Mouse (Mus musculus) gastrocnemius, postnatal 25 days (tissue): Measurements from ENCODE around the gene Ubox5. TPM values are rescaled to one million over a fixed set of nuclear protein-coding genes. Genes with fewer than 3 reads are reported as not detected.
"Not testable (repeated sequence)": the region's sequence is repeated elsewhere in the genome, so short reads cannot be mapped to it uniquely, and the experiment has no call there.

Source experiments
- DNase-seq: peaks from one replicate; pipeline ENCODE4 v3.0.0; 2022
- total RNA-seq, 2 experiments: library from RNA; stranded (reverse); gene quantifications; 1 replicate in 1 of 2; 2 replicates in 1 of 2; pipeline ENCODE4 v1.2.3; 2021

Ubox5 gene
- total RNA-seq, 2 experiments from 2014 or later, result 3.3 to 3.8 TPM

GRCm38 (mm10) chr2:130577021-130577420 is 52.8 kb downstream of the Ubox5 start:
- DNase-seq, result no peak

GRCm38 (mm10) chr2:130576564-130576963 is 53.3 kb downstream of the Ubox5 start:
- DNase-seq, result not testable (repeated sequence)

- DNase-seq, result no peak
Measured at GRCm38 (mm10) chr2:130575873-130576272, 54.0 kb downstream of the Ubox5 start, which contains the start of gene Oxt. Gene Oxt, plus strand, starts transcription at chr2:130576173.

GRCm38 (mm10) chr2:130574960-130575359 is 54.9 kb downstream of the Ubox5 start:
- DNase-seq, result no peak

GRCm38 (mm10) chr2:130569926-130570325 is 59.9 kb downstream of the Ubox5 start:
- DNase-seq, result no peak

GRCm38 (mm10) chr2:130568921-130569320 is 60.9 kb downstream of the Ubox5 start:
- DNase-seq, result no peak

GRCm38 (mm10) chr2:130564983-130565382 is 64.9 kb downstream of the Ubox5 start:
- no peak for DNase-seq

GRCm38 (mm10) chr2:130564063-130564462 is 65.8 kb downstream of the Ubox5 start:
- DNase-seq, result no peak

- DNase-seq, result peak; percentile 94
Measured at GRCm38 (mm10) chr2:130563212-130564055, 66.4 kb downstream of the Ubox5 start, which contains the start of gene Mrps26. Gene Mrps26, plus strand, starts transcription at chr2:130563742.

- DNase-seq, result no peak
Measured at GRCm38 (mm10) chr2:130558015-130558414, 71.8 kb downstream of the Ubox5 start.

- DNase-seq, result no peak
Measured at GRCm38 (mm10) chr2:130557462-130557861, 72.4 kb downstream of the Ubox5 start.

- no peak for DNase-seq
Measured at GRCm38 (mm10) chr2:130556292-130556691, 73.5 kb downstream of the Ubox5 start.

- DNase-seq, result no peak
Measured at GRCm38 (mm10) chr2:130554841-130555240, 75.0 kb downstream of the Ubox5 start.

- no peak for DNase-seq
Measured at GRCm38 (mm10) chr2:130546957-130547356, 82.9 kb downstream of the Ubox5 start.

GRCm38 (mm10) chr2:130540266-130540665 is 89.6 kb downstream of the Ubox5 start:
- DNase-seq, result no peak

Other genes starting within 250 kb of the Ubox5 start
- gene Cpxm1, start 232.5 kb downstream of the Ubox5 start, total RNA-seq, result 1 to 10 TPM; 1.8 to 5.7 TPM
- not detected for gene Gm28372, start 224.8 kb downstream of the Ubox5 start, total RNA-seq
- not detected for gene 1700020A23Rik, start 224.8 kb downstream of the Ubox5 start, total RNA-seq
- gene Tmem239, start 223.6 kb downstream of the Ubox5 start, total RNA-seq, result not detected
- 10 to 100 TPM; 16.2 to 16.8 TPM for gene Vps16, start 205.7 kb downstream of the Ubox5 start, total RNA-seq
- 1 to 10 TPM; 3.8 to 4.5 TPM for gene Pced1a, start 205.3 kb downstream of the Ubox5 start, total RNA-seq
- 10 to 100 TPM; 17.3 to 21.4 TPM for gene Ptpra, start 179.8 kb downstream of the Ubox5 start, total RNA-seq
- gene Mrps26, start 66.3 kb downstream of the Ubox5 start, total RNA-seq, result 10 to 100 TPM; 44.9 to 45.0 TPM
- gene Oxt, start 53.9 kb downstream of the Ubox5 start, total RNA-seq, result not detected
- gene Avp, start 47.5 kb downstream of the Ubox5 start, total RNA-seq, result not detected
- 1 to 10 TPM; 5.0 to 6.4 TPM for gene Fastkd5, start within 50 bp of the Ubox5 start, total RNA-seq
- gene Lzts3, start 12.8 kb upstream of the Ubox5 start, total RNA-seq, result 1 to 10 TPM; 2.1 to 2.4 TPM
- 100 to 1,000 TPM in 1 of 2 experiments, 10 to 100 TPM in 1; 84.6 to 103 TPM for gene Ddrgk1, start 34.6 kb upstream of the Ubox5 start, total RNA-seq
- gene Itpa, start 37.6 kb upstream of the Ubox5 start, total RNA-seq, result 10 to 100 TPM; 11.9 to 13.3 TPM
- gene Slc4a11, start 67.5 kb upstream of the Ubox5 start, total RNA-seq, result under 1 TPM in 1 of 2 experiments, not detected in 1; 0.35 TPM